Mouse (Mus musculus) hindbrain, postnatal 0 days (tissue): ENCODE measurements around the gene Mef2c. TPM values are rescaled to one million over a fixed set of nuclear protein-coding genes. Genes with fewer than 3 reads are reported as not detected.
A peak's percentile ranks its signal among the peaks of the same experiment; 100 is the strongest.

ENCODE experiments used
- ATAC-seq: fragments of 200-750 bp; cut with Nextera tagmentation; 2 replicates; pipeline ENCODE4 v1.8.0; 2017; ENCODE audit warnings: mild to moderate bottlenecking, moderate TSS enrichment, moderate library complexity
- DNase-seq: peaks from one replicate; pipeline ENCODE4 v3.0.0-alpha.2; 2015; ENCODE audit warnings: low spot score
- H3K27ac ChIP-seq: fragments of 300-500 bp; sonication (generic); 2 replicates; pipeline ENCODE4 v1.5.1; 2014; ENCODE audit warnings: mild to moderate bottlenecking
- H3K27me3 ChIP-seq: fragments of 300-500 bp; sonication (generic); 2 replicates; pipeline ENCODE4 v1.6.1; 2014; ENCODE audit warnings: low read length, mixed read lengths; ENCODE audit not compliant: insufficient read depth
- H3K36me3 ChIP-seq: fragments of 300-500 bp; sonication (generic); 2 replicates; pipeline ENCODE4 v1.6.1; 2014; ENCODE audit warnings: low read length, mixed read lengths; ENCODE audit not compliant: insufficient read depth
- H3K4me1 ChIP-seq: fragments of 300-500 bp; sonication (generic); 2 replicates; pipeline ENCODE4 v1.6.1; 2014; ENCODE audit warnings: antibody characterized with exemption, low read length, mixed read lengths; ENCODE audit not compliant: insufficient read depth
- H3K4me2 ChIP-seq: fragments of 300-500 bp; sonication (generic); 2 replicates; pipeline ENCODE4 v1.6.1; 2014; ENCODE audit warnings: low read depth, mild to moderate bottlenecking, low read length, moderate library complexity, mixed read lengths
- H3K4me3 ChIP-seq: fragments of 300-500 bp; sonication (generic); 2 replicates; pipeline ENCODE4 v1.5.1; 2014; ENCODE audit warnings: low read length
- H3K9ac ChIP-seq: fragments of 300-500 bp; sonication (generic); replicated peaks from 2 replicates; pipeline ENCODE4 v1.6.1; 2014; ENCODE audit warnings: mild to moderate bottlenecking, low read length, moderate library complexity, mixed read lengths
- H3K9me3 ChIP-seq: fragments of 300-500 bp; sonication (generic); 2 replicates; pipeline ENCODE4 v1.6.1; 2016; ENCODE audit warnings: low read length, mixed read lengths
- CTCF ChIP-seq: IDR thresholded peaks from 2 replicates; pipeline ENCODE4 v1.5.1; 2016; ENCODE audit warnings: antibody characterized with exemption, control low read depth, low read depth
- WGBS: fragments of 180-500 bp; shearing (Covaris S2); extraction: QIAGEN DNeasy Blood & Tissue Kit; methylation state at CpG from one replicate; pipeline ENCODE4 v1.1.7; 2014; 5-methylcytosine and 5-hydroxymethylcytosine counted together
- polyA plus RNA-seq: library from polyadenylated mRNA; unstranded; fragments of >200 nt; fragmentation: Nextera tagmentation; extraction: Ambion mirVana; gene quantifications from 2 replicates; pipeline ENCODE4 v1.2.1, GENCODE M21; 2015
- total RNA-seq: library from RNA; depleted of rRNA; stranded (reverse); fragments of >200 nt; gene quantifications from 2 replicates; pipeline ENCODE4 v1.2.3, GENCODE M21; 2014

The Mef2c gene
- total and polyA plus RNA-seq, 2 experiments from 2014 or later: 27.2 to 46.2 TPM

DNA sequence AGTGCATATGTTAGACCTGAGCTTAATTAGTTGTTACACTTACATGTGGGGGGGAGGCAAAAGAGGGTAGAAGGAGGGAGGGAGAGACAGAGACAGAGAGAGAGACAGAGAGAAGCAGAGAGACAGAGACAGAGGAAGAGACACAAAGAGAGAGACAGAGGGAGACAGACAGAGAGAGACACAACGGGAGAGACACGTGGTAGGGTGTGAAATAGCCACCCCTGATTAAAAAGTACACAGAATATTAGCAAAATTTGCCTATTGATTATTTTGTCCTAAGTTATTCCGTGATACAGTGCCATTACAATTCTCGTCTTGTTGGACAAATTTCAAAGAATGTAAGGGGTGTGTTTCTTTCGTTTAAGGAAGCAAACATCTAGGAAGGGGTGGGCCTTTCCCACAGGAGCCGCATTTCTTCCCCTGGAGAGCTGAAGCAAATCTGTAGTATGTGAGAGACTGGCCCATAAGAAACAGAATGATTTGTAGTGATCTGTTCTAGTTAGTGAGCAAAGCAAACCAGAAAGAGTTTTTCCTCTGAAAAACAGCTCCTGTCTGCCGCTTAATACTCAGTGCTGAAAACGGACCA, 26.0 kb downstream of the Mef2c start:
- no peak for TF ChIP-seq CTCF
- Histone ChIP-seq H3K36me3 (no peaks in the 10 kb centered on the region), H3K4me1 (no peaks in the 10 kb centered on the region), H3K27me3 (no peaks in the 10 kb centered on the region), H3K9ac (no peak overlapping the region), H3K27ac (no peak overlapping the region), H3K4me2 (peak overlapping the region; percentile 38), H3K4me3 (no peak overlapping the region), H3K9me3 (no peaks in the 10 kb centered on the region)
- WGBS: 79% methylated on average over 8 of the region's 8 CpGs
- ATAC-seq: no peak
- DNase-seq: no peak

DNA sequence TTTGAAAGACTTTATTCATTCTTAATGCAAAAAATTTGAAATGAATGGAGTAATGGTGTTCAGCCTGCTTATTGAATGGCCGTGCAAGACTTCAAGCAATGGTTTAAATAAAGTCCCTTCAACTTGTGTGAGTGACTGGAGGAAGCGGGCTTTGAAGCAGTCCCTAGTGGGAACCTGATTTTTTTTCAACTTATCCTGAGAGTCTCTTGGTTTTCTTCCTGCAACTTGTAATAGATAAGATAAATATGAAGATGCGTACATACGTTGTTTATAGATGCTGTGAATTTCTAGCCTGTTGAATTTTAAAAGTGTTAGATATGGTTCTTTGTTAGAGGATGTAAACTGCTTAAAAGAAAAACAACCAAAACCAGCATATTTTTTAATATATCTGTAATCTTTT, 27.1 kb downstream of the Mef2c start:
- Histone ChIP-seq H3K36me3 (no peaks in the 10 kb centered on the region), H3K9me3 (no peaks in the 10 kb centered on the region), H3K27me3 (no peaks in the 10 kb centered on the region), H3K27ac (no peak overlapping the region), H3K9ac (no peak overlapping the region), H3K4me2 (no peak overlapping the region), H3K4me1 (no peaks in the 10 kb centered on the region), H3K4me3 (no peak overlapping the region)
- no peak for TF ChIP-seq CTCF
- DNase-seq (no peak), ATAC-seq (no peak)
- WGBS: 85% methylated on average over 4 of the region's 4 CpGs

DNA sequence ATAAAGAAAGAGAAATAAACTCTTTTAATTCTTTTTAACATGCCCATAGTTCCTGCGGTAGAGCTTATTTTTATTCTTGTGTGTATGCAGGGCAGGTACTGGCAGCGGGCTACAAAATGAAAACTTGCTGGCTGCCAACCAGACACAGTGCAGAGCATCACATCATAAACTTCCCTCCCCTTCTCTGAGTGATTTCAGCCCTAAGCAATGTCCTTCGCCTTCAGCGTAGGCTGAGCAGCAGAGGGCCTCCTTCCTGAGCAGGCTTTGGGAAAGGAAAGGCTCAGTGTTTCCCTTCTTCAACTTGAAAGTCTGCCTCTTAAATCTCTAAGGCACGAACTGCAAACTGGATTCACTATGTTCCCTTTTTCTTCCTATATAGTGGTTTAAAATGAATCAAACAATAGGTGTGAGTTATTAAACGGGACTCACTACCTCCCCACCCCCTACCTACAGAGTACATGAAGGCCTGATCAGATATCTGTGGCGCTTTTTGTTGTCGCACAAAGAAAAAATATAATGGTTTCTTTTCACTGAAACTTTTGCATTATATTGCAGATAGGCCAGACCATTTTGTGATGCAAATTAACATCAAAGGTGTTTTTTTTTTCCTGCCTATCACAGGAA, 28.2 kb downstream of the Mef2c start:
- peak overlapping the region; percentile 11; the same call in 1 of the 2 replicates for H3K4me2 ChIP-seq
- H3K4me3 ChIP-seq: no peak overlapping the region
- peak; percentile 40 for TF ChIP-seq CTCF
- H3K9me3 ChIP-seq: no peaks in the 10 kb centered on the region
- peak; percentile 49; the same call in 1 of the 2 replicates for ATAC-seq
- 50% methylated on average over 8 of the region's 8 CpGs for WGBS
- no peaks in the 10 kb centered on the region for H3K4me1 ChIP-seq
- peak; percentile 30 for DNase-seq
- no peak overlapping the region for H3K9ac ChIP-seq
- no peaks in the 10 kb centered on the region for H3K27me3 ChIP-seq
- no peaks in the 10 kb centered on the region for H3K36me3 ChIP-seq
- H3K27ac ChIP-seq: no peak overlapping the region

DNA sequence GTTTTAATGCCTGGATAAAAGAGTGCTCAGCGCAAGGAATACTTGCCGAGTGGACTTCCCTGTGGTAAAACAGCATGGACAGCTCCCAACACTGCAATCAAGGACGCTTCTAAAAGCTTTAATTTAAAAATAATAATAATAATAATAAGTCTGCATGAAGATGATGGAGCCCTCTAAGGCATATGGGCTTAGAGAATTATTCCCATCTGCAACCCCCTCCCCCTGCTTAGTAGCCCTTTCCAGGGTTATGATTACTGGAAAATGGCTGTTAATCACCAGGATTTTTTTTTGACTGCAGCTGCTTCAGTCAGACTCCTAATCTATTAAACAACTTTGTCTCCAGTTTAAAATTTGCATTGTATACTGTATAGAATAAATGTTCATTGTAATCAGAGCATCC, 32.5 kb downstream of the Mef2c start:
- H3K36me3 ChIP-seq: no peaks in the 10 kb centered on the region
- H3K9me3 ChIP-seq: no peaks in the 10 kb centered on the region
- H3K4me2 ChIP-seq: no peak overlapping the region
- no peak for TF ChIP-seq CTCF
- 77% methylated on average over 3 of the region's 3 CpGs for WGBS
- H3K4me1 ChIP-seq: no peaks in the 10 kb centered on the region
- ATAC-seq (no peak), DNase-seq (no peak)
- no peak overlapping the region for H3K27ac ChIP-seq
- no peak overlapping the region for H3K4me3 ChIP-seq
- no peak overlapping the region for H3K9ac ChIP-seq
- H3K27me3 ChIP-seq: no peaks in the 10 kb centered on the region

DNA sequence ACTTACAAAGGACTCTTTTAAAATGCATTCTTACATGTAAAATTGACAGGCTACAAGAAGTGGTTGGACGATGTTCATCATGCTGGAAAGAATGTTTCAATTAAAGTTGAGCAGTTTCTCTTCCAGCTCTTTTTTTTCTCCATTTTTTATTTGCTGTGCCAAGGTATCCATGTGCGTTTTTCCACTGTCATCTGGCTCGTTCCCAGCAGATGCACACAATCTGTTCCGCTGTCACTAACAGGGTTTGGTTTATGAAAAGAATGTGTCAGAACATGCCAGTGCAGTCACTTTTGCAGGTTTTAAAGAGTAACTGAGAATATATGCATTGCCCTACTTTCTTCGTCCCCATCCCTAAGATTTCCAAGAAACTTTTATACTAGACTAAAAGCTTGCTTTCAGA, 33.3 kb downstream of the Mef2c start:
- Histone ChIP-seq H3K27me3 (no peaks in the 10 kb centered on the region), H3K36me3 (no peaks in the 10 kb centered on the region), H3K4me1 (no peaks in the 10 kb centered on the region), H3K4me3 (no peak overlapping the region), H3K9me3 (no peaks in the 10 kb centered on the region), H3K27ac (no peak overlapping the region), H3K9ac (no peak overlapping the region), H3K4me2 (no peak overlapping the region)
- ATAC-seq (no peak), DNase-seq (peak; percentile 72)
- TF ChIP-seq CTCF: no peak
- WGBS: 36% methylated on average over 5 of the region's 5 CpGs

DNA sequence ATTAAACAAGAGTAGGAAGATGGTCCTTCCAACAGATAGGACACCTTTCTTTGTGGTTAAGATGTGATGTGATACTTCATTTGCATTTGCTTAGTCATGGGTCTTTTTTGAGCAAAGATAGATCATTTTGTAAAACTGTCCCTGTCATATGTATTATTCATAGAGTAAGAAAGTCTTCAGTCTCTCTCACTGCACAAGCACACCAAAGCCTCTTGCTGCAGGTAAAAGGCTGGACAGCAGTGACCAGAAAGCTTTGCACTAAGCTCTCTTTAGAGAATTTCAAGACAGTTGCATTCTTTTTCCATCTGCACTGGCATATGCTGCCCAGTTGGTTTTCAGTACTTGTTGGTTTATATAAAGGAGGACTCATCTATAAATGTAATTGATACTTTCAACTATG, 36.1 kb downstream of the Mef2c start:
- Histone ChIP-seq H3K9ac (no peak overlapping the region), H3K4me2 (no peak overlapping the region), H3K27me3 (no peaks in the 10 kb centered on the region), H3K4me3 (no peak overlapping the region), H3K36me3 (no peaks in the 10 kb centered on the region), H3K4me1 (no peaks in the 10 kb centered on the region), H3K27ac (no peak overlapping the region), H3K9me3 (no peaks in the 10 kb centered on the region)
- no peak for DNase-seq
- TF ChIP-seq CTCF: no peak
- ATAC-seq: no peak

DNA sequence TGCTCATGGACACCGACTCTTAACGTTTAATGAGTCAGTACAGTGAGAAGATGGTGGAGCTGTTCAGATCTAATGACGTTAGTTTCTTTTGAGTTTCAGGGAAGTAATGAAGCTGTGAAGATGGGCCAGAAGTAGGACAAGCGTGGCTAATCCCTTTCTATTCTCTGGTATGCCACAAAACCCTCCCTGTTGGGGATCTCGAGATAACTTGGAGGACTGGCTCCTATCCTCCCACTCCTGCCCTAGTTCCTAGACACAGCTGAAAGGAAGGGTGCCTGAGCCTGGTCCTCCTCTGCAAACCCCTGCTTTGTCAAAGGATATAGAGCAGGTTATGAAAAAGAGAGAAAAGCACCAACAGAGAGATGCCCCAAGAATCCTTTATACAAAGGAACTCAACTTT, 38.8 kb downstream of the Mef2c start:
- no peak for ATAC-seq
- no peaks in the 10 kb centered on the region for H3K27me3 ChIP-seq
- H3K9ac ChIP-seq: no peak overlapping the region
- H3K4me1 ChIP-seq: no peaks in the 10 kb centered on the region
- no peak overlapping the region for H3K4me3 ChIP-seq
- no peak overlapping the region for H3K27ac ChIP-seq
- H3K9me3 ChIP-seq: no peaks in the 10 kb centered on the region
- H3K4me2 ChIP-seq: no peak overlapping the region
- DNase-seq: no peak
- H3K36me3 ChIP-seq: no peaks in the 10 kb centered on the region
- 47% methylated on average over 5 of the region's 5 CpGs for WGBS
- TF ChIP-seq CTCF: no peak
